Mouse (Mus musculus) ES-Bruce4 (cell line): ENCODE measurements at regions not wholly inside any gene's neighbourhood (a gene's known extent, or its start where the extent isn't known, plus 50 kb on each side); places are given as distances from the start of the nearest gene placed in this dataset.

Experiments used
- CTCF ChIP-seq: IDR thresholded peaks from one replicate; pipeline ENCODE4 v1.8.1; 2011; ENCODE audit warnings: low read depth, low read length
- EP300 ChIP-seq: IDR thresholded peaks from 2 replicates; pipeline ENCODE4 v1.6.1; 2011; ENCODE audit warnings: low read depth, low read length; ENCODE audit not compliant: insufficient read depth
- POLR2A ChIP-seq: IDR thresholded peaks from one replicate; pipeline ENCODE4 v1.8.1; 2011; ENCODE audit warnings: low read length; ENCODE audit not compliant: insufficient read depth

DNA sequence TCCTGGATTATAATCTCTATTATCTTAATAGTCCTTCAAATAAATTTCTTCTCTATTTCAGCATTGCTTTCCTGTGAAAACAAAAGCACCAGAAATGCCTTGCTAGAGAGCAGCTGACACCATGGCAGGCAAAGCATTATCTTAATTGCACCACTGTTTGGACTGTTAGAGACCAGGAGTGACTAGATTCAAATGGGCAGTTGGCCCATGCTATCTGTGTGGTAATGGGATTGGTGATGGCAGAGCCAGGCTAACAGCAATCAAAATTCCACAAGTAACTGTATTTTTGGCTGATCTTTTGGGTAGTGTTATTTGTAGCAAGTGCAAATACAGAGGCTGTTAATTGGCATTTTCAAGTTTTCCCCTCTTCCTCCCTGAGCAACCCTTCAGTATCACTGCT is 929.3 kb downstream of the Gbe1 start:
- TF ChIP-seq EP300 (no peak), CTCF (no peak), POLR2A (no peak)
